Mouse (Mus musculus) adrenal gland, postnatal 10 days (tissue): Measurements from ENCODE around the gene Jaml. TPM values are rescaled to one million over a fixed set of nuclear protein-coding genes. Genes with fewer than 3 reads are reported as not detected.
"Not testable (repeated sequence)": the region's sequence is repeated elsewhere in the genome, so short reads cannot be mapped to it uniquely, and the experiment has no call there.

Experiments
- DNase-seq: peaks from one replicate; pipeline ENCODE4 v3.0.0; 2021; ENCODE audit warnings: mixed read lengths
- long read RNA-seq, 2 experiments: library from polyadenylated mRNA; stranded (forward); transcript quantifications; one replicate each; pipeline ENCODE4 v2.0.0; 2021
- total RNA-seq, 2 experiments: library from RNA; stranded (reverse); gene quantifications; 2 replicates each; pipeline ENCODE4 v1.2.3; 2021

The Jaml gene
- total RNA-seq, result 1 to 10 TPM in 1 of 2 experiments, under 1 TPM in 1; 0.70 to 1.8 TPM
- long read RNA-seq, experiment 1, partial matches to known transcripts, result 0 of 1 reads
- long read RNA-seq, experiment 1, other reads (novel, unspliced or antisense), result 0 of 1 reads
- long read RNA-seq, experiment 2, result 0 reads

DNA sequence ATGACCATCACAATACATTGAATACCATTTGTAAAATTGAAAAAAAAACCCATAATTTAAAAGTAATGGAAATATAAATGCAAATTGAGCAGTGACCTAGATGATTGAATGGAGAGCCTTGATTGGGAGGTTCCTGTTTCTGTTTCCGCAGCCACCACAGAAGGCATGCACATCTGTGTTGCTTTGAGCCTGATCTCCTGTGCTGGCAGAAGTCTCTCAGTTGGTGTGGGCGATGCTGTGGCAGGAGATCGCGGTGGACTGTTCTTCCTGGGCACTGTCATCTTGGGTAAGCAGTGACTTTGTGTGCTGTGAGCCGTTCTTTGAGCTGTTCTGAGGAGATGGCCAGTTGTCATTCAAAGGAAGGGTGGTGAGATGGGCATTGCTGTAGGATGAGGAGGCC, at the start of gene Jaml:
Gene Jaml (plus strand): TSS at position 173 of the 400 bp plus-strand sequence.
- no peak for DNase-seq

DNA sequence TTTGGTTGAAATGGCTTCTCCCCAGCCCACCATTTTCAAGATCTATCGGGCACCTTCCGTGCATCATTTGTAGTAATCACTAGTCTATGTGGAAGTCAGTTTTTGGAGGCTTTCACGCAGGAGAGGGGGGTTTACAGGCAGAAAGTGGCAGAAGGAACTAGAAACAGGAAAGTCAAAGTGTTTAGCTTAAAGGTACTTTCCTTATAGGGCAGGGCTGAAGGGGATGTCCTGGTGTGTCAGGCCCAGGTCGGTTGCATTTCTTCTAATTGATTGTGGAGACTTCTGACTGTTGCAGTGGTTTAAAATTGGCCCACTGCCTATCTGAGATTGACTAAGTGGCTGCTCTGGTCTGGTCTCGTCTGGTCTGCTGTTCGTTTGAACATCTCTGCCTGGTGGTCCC, 48.6 kb upstream of the Jaml start:
- DNase-seq, result no peak

DNA sequence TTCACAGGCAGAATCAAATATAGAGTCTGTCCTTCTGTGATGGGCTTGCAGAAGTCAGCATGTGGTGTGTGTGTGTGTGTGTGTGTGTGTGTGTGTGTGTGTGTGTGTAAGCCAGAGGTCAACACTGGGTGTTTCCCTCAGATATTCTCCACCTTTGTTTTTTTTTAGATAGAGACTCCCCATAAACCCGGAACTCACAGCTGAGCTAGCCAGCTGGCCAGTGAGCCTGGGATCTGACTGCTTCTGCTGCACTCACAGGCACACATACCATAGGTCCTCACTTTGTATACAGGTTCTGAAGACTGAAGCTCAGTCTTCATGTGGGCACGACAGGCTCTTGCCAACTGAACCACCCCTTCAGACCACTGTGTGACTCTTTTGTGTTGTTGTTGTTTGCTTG, 46.7 kb upstream of the Jaml start:
- no peak for DNase-seq

DNA sequence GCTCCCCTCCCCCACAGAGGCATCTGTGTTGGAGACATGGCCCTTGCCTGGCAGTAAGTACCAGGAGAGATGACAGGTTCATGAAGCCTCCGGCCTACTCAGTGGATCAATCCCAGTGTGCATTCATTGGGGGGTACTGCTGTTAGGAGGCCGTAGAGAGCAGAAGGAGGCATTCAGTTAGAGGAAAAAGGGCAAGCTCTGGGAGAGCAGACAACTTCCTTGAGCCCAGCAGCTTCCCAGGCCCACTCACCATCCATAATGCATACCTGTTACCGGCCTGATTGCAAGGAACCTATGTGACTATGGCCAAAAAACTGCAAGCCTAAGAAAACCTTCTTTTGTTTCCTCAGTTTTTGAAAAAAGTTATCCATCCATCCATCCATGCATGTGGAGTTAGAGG, 44.5 kb upstream of the Jaml start:
- no peak for DNase-seq

DNA sequence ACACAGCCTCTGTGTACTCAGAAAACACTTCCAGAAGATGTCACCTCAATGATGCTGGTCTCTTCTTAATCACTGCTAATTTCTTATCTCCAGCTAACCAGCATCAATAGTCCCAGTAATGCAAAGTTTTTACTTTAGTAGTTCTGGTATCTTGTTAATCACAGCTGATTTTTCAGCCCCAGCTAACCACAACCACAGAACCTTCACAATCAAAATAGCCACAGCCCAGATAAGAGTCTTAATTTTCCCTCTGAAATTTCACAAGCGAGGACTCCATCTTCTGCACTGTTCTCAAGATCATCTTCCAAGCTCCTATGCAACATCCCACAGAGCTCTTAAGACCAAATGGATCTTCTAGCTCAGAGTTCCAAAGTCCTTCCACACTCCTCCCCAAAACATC, 41.2 kb upstream of the Jaml start:
- not testable (repeated sequence) for DNase-seq

DNA sequence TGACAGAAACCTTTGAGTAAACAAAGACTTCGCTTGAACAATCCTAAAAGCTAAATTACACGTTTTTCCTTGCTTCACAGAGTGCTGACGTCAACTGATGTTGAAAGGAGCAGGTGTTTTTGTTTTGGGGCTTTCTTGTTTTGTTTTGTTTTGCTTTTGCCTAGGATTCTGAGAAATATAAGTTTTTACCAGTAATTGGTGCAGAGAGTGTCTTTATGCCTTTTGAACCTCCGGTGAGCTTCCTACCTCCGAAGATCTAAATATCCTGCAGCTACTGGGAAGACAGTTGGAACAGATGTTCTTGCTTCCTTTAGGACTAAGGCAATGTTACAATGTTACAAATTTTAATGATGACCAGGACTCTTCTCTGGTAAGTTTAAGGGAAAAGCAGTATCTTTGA, 39.5 kb upstream of the Jaml start, which contains the start of gene Mpzl2:
Gene Mpzl2 (plus strand): TSS at position 301 of the 400 bp plus-strand sequence.
- DNase-seq, result no peak

DNA sequence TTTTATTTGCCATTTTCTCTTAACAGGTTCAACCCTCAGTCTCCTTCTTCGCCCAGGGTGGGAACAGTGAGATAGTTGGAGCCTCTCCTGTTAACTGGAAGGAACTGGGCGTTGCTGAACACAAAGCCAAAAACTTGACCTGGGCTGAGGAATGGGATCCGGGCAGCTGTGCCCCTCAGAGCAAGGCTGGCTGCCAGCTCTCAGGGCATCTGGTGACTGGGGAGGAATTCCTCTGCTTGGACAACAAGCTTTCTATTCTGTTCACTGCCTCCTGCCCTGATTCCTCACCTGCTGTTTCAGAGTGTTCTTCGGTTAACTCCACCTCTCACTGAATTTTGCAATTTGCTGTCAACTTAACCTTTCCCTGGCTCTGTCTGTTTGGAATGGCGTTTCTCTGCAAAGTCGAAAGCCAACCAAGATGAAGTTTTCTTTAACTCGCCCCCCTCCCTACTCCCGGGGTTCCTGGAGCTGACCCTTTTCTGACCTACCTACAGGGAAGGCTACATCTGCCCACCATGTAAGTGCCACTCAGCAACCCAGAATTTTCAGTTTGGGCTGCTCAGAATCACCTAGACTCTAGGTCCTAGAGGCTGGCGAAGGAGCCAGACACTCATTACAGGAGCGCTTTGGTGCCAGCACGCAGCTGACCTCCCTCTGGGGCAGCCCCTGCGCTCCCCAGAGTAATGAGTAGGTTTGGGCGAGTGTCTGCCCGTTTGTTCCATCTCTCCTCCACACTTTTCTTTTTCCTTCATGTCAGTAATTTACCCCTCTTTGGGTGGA, 38.7 kb upstream of the Jaml start:
- peak; percentile 67 for DNase-seq

DNA sequence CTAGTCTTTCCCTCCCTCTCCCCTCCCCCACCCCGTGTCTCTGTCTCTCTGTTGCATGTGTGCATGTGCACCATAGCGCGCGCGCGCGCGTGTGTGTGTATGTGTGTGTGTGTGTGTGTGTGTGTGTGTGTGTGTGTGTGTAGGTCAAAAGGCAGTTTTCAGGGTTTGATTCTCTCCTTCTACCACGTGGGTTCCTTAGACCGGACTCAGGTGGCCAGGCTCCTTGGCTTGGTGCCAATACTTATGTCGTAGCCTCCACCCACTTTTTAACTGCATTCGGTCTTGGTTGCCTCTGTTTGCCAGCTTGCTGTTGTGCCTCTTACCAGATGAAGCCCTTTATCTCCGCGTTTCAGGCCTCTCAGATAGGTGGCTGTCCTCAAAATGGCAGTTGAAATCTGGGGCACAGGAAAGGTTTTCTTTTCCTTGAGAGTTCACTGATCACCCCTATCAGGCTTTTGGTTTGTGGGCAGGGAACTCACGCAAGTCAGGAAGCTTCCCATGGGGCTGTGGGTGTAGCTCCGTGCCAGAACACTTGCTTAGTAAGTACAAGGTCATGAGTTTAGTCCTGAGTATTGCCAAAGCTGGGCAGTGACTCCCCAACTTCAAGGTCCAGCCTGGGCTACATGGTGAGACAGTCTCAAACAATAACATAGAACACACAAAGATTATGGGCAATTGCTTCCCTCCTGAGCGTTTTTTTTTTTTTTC, 37.7 kb upstream of the Jaml start:
- peak; percentile 69 for DNase-seq

DNA sequence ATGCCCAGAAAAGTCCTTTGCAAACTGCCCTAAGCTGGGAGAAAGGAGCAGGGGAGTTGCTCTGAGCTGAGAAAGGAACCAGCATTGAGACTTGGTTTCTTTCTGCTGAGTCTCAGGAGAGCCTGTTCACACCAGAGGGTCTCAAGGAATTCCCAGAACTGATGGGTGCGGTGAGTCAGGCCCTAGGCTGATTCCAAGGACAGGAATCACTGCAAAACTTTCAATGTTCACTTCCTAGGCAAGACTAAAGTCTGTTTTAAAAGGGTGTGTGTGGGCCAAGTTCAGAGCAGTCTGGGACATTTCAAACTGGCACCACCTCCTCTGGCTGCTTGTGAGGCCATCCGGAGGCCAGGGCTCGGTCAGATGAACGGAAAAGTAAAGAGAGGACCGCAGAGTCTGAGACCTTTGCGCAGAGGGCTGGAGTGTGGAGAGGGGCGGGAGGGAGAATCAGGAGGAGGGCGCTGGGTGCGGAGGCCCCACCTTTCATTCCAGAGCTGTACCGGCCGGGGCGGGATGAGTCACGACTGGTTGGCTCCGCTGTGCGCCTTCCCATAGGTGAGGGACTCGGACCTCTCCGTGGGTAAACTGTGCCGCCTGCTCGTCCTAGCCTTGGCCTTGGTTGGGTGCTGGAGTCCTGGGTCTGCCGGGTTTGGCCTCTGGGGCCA, 36.8 kb upstream of the Jaml start:
- DNase-seq, result peak; percentile 74

DNA sequence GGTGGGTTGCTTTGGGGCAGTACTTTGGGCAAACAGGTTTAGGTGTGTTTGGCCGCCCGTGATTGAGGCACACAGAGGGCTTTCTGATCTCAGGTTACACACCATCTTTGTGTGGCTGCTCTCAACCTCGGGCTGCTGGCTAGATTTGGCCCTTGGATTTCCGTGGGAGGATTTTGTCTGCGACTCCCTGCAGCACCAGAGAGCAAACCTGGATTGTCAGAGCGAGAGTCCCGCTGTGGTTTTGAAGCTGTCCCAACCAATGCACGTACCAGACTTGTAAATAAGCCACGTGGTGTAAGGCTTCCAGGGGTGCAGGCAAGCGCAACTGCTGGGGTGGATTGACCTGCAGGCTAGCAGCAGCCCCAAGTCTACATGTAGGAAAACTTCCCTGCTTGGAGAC, 36.0 kb upstream of the Jaml start:
- peak; percentile 29 for DNase-seq

DNA sequence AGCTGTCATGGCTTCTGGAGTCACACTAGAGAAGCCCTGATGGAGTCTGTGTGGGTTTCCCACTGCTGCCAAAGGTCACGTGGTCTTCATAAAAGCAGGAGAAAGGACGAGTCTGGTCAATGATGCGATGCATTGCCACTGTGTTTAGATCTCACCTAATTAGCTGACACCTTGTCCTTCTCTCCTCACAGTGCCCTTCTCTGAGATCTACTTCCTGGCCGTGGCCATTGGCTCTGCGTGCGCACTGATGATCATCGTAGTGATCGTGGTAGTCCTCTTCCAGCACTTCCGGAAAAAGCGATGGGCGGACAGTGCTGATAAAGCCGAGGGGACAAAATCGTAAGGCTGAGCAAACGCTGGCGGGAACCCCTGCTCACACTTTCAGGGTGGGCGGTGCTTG, 32.0 kb upstream of the Jaml start:
- DNase-seq, result no peak

DNA sequence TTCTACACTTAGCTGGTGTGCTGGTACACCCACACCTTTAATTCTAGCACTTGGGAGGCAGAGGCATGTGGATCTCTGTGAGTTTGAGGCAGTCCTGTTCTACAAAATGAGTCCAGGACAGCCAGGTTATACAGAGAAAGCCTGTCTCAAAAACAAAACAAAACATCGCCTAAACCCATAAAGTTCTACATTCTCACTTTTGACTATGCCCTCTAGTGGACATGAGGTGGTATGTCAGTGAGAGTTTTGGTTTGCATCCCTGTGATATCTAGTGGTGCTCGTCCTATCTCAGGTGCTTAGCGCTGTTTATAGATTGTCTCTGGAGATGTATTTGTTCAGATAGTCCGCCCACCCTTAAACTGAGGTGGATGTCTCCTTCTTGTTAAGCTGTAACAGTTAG, 30.5 kb upstream of the Jaml start:
- DNase-seq, result peak; percentile 10

DNA sequence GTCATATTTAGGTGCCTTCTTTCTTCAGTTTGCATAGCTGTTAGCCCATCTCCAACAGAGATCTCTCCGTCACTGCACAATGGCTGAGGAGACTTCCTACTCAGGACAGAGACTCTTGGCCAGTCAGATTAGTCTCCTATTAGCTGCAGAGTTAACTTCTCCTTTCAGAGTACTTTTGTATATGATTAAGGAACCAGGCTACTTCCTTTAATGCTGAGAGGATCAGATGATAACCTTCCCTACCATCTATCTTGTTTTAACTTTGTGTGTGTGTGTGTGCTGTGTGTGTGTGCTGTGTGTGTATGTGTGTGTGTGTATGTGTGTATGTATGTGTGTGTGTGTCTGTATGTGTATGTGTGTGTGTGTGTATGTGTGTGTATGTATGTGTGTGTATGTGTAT, 29.3 kb upstream of the Jaml start:
- DNase-seq, result no peak

DNA sequence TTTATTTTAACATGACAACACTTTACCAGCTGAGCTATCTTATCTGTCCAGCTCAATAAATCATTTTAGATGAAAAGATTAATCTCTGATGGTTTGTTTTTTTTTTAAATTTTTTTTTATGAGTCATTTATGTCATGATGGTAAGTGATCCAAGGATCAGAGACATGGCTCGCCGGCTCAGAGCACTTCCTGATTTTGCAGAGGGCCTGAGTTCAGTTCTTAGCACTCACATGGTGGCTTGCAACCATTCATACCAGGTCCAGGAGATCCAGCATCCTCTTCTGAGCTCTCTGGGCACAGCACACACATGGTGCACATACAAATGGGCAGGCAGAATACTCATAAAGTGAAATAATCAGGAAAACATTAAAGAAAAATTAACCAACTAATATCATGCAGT, 28.7 kb upstream of the Jaml start:
- no peak for DNase-seq

DNA sequence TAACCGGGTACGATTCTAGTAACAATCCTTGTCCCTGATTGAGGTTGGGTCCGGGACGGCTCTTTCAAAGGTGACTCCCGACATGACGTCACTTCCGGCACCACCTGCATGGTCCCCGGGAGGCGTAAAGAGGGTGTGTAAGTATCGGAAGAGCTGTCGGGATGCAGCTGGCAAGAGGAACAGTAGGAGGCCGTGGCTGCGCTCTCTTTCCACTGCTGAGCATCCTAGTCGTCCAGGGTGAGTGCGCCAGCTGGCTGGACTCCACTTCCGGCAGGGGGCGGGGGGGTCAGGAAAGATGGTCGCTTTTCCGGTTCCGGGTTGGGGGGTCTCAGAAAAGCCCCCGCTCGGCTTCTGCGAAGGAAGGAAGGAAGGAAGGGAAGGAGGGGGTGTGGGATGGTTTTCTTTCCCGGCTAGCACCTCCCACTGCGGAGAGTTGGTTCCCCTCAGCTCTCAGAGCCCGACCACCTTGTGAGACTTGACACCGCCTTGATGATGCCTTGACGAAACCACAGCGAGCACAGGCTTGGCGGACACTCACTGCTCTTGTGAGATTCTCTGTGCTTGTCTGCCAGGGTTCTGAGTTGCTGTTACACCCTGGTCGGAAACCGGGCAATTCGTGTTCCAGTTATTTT, 23.8 kb upstream of the Jaml start, which contains the start of gene Mpzl3:
Gene Mpzl3 (plus strand): TSS at position 105 of the 632 bp plus-strand sequence.
- DNase-seq, result peak; percentile 88

DNA sequence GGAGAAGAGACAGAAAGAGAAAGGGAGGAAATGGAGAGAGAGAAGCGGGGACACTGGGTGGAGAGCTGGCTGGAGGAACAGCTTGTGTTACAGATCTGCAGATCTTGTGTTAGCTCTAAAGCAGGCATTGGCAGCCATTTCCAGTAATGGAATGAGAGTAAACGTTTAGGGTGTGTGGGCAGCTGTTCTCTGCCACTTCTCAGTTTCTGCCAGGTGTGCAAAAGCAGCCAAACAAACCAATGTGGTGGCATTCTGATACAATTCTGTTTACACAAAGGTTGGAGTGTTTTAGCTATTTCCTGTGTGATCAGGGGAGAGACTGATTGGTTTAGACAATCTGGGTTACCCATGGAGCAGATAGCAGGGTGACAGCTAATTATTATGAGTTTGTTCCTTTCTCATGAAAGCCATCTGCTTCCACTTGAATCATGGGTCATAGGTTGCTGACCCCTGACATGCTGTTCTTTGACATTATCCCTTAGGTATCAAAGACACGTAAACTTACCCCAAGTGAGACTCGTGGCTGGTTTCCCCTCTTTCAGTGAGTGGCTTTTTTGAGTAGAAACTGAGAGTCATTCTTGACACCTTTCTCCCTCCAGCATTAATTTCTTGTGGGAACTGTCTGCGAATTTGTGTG, 20.6 kb upstream of the Jaml start:
- no peak for DNase-seq

DNA sequence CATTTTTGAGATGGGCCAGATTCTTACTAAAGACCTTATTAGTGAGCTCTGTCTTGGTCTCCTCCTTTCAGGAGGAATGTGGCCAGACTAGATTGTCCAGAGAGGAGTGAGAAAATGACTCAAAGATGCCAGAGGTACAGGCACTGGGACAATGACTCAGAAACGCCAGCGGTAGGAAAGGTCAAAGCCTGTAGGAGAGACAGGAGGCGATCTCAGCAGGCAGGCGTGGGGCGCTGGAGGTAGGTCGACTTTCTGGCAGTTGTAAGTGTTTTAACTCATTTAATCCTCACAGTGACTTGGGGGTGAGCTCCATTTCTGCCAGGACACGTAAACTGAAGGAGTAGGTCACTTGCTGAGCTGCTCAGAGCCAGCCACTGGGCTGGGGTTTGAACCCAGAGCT, 18.8 kb upstream of the Jaml start:
- peak; percentile 37 for DNase-seq

DNA sequence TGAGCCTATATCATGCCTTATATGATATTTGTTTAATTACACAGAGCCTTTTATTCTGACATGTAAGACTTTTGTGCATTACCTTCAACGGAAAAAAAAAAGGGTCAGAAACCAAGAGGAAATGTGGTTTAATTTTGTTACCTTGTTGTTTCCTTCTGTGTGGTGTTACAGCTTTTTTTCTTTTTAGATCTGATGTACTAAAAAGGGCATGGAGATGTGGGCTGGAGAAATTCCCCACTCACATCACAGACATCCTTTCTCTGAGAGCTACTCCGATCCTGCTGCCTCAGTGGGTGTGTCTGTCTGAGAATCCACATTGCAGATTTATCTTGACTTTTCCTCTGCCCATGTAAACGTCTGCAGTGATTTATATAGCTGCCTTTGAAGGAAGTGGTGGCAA, 16.3 kb upstream of the Jaml start:
- DNase-seq, result no peak

DNA sequence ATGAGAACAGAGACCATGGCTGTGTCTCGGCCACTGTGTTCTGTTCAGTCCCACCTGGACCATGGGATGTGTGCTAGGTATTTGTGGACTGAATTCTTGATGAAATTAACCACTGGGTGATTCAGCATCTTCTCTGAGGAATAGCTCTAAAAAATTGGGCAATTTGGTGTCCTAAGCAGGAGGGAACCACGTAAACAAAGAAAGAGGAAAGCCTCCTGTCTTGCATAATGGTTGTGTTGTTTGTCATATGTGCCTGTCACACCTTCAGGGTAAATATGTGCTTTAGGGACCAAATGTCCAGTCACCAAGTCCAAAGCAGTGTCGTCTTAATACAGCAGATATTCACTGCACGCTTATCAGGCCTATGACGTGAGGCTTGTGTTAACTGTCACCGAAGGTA, 14.6 kb upstream of the Jaml start:
- no peak for DNase-seq

DNA sequence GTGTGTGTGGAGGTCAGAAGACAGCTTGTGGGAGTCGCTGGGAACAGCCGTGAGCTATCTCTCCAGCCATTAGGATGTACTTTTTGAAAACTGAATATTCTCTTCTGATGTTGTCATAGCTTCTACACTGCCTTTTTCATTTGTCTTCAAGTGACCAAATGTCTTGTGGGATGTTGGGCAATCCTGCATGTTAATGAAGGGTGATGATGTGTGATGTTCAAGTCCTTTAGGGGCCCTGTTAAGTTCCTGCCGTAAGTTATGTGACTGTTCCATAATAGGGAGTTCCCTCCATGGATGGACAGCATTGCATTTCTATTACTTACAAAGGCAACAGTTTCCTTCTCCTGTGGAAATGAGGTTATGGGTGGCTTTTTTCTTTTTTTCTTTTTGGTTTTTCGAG, 12.2 kb upstream of the Jaml start:
- no peak for DNase-seq

DNA sequence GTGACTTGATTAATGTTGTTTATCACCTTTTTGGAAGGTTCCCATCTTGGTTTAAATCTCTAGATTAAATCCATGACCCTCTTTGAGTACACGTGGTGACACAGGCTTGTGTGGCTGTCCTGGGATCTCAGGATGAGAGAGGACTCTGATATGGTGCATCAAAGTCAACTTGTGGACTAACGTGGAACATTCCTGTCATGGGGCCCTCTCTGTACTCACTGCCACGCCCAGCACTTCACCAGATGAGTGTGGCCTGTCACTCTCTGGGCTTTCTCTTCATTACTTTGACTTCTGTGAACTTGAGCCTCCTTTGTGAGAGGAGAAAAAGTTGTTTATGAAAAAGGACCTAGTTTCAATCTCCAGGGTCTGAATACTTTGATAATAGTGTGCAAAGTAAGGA, 7.2 kb upstream of the Jaml start:
- no peak for DNase-seq

DNA sequence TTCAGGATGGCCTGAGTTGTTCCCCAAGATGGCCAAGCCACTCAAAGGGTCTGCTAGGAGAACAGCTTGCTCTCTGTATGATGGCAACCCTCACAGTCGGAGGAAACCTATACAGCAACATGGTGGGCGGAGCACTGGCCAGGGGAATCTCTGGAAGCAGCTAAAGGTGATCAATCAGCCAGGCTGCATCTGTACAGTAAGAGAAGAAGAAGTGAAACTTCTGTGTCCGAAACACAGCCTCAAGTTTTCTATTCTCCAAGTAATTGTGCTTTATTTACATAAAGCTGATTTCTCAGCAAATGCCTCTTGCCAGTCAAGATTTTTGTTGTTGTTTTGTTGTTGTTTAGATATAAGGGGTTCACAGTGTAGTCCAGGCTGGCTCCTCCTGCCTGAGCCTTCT, 1.1 kb upstream of the Jaml start:
- DNase-seq, result no peak
